Mouse (Mus musculus): ENCODE results near the gene Atp13a5. TPM values are rescaled to one million over a fixed set of nuclear protein-coding genes. Genes with fewer than 3 reads are reported as not detected.

The Atp13a5 gene
- polyA plus RNA-seq, 1 experiment from 2014 or later: not detected

DNA sequence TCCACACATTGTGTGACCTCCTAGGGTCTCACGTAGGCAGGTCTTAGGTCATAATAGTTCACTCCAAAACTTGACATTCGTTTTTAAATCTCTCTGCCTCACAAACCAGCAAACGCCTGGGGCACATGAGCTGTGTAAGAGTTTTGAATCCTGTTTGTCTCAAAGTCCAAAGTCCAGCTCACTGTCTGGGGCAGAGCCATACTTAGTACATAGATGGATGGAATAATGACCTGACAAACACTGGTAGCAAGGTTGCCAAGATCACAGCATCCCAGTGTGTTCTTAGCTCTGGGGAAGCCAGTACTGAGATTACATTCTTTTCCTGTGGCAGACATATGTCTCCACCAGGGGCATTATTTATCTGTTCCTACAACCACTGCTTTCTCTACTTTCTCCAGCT is 63.5 kb downstream of the Atp13a5 start:
- H3K27me3 ChIP-seq: no peaks in the 10 kb centered on the region
- H3K4me2 ChIP-seq: no peak overlapping the region
- no peak overlapping the region for H3K4me3 ChIP-seq (replicated peaks)
- ATAC-seq (ENCODE audit: low FRiP score): no peak
- WGBS: 87% methylated on average over 3 of the region's 3 CpGs
- H3K36me3 ChIP-seq (replicated peaks): no peaks in the 10 kb centered on the region
- no peaks in the 10 kb centered on the region for H3K4me1 ChIP-seq
- H3K9ac ChIP-seq: no peak overlapping the region
- H3K27ac ChIP-seq: no peak overlapping the region
- H3K9me3 ChIP-seq: no peaks in the 10 kb centered on the region

DNA sequence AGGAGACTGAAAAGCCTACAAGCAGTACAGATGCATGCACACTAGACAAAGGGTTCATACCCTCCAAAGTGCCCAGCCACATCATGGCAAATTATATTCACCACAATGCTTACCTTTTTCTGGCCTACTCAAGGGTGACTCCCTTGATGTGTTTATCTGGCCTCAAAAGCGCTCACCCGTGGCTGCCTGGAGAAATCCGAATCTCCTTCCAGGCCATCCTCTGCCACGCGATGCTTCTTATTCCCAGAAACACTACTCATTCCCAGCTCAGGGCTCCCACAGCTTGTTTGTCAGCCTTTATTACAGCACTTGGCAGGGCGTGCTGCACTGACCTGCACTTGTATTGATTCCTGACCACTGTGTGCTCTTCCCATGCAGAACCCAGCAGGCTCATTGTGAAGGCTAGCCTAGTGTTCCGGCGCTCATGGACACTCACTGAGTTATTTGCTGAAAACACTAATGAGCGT is 80.9 kb downstream of the Atp13a5 start:
- ATAC-seq (ENCODE audit: low FRiP score): peak; percentile 36; the same call in 1 of the 2 replicates
- 71% methylated on average over 9 of the region's 9 CpGs for WGBS
- no peak overlapping the region for H3K27ac ChIP-seq
- no peak overlapping the region for H3K4me3 ChIP-seq (replicated peaks)
- H3K9me3 ChIP-seq: no peaks in the 10 kb centered on the region
- no peaks in the 10 kb centered on the region for H3K36me3 ChIP-seq (replicated peaks)
- H3K4me2 ChIP-seq: no peak overlapping the region
- no peaks in the 10 kb centered on the region for H3K27me3 ChIP-seq
- H3K4me1 ChIP-seq: no peaks in the 10 kb centered on the region
- H3K9ac ChIP-seq: no peak overlapping the region

DNA sequence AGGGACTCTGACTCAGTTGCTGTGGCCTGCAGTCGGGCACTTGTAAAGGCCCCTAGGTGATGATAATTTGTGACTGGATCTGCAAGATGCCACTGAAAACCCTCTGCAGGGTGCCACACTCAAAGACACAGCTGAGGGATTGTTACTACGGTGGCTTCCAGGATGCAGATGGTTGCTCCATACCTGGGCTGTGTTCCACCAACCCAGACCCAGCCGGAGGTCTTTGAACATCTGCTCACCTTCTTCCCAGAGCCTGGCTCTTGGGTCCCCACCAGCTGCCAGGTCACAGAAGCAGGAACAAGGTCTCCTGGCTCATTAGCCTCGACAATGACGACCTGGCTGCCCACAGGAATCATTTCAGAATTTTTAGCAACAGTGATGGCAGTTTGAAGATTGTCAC is 97.8 kb downstream of the Atp13a5 start:
- no peaks in the 10 kb centered on the region for H3K27me3 ChIP-seq
- no peak overlapping the region for H3K27ac ChIP-seq
- no peaks in the 10 kb centered on the region for H3K9me3 ChIP-seq
- no peak overlapping the region for H3K9ac ChIP-seq
- no peak overlapping the region for H3K4me2 ChIP-seq
- ATAC-seq (ENCODE audit: low FRiP score): no peak
- H3K4me1 ChIP-seq: 0 out of 2 replicates have a peak, but pooled peaks cover 2% of the 10 kb centered on the region
- H3K36me3 ChIP-seq (replicated peaks): no peaks in the 10 kb centered on the region
- no peak overlapping the region for H3K4me3 ChIP-seq (replicated peaks)
- WGBS: 83% methylated on average over 5 of the region's 5 CpGs

GRCm38 (mm10) chr16:29254325-29254724 is 124.2 kb downstream of the Atp13a5 start:
- Histone ChIP-seq H3K36me3 (replicated peaks) (no peaks in the 10 kb centered on the region), H3K4me2 (no peak overlapping the region), H3K9me3 (0 out of 2 replicates have a peak, but pooled peaks cover 2% of the 10 kb centered on the region), H3K27me3 (no peaks in the 10 kb centered on the region), H3K9ac (no peak overlapping the region), H3K4me3 (replicated peaks) (no peak overlapping the region), H3K27ac (no peak overlapping the region), H3K4me1 (no peaks in the 10 kb centered on the region)
- WGBS: 90% methylated on average over 4 of the region's 4 CpGs
- ATAC-seq (ENCODE audit: low FRiP score): no peak

DNA sequence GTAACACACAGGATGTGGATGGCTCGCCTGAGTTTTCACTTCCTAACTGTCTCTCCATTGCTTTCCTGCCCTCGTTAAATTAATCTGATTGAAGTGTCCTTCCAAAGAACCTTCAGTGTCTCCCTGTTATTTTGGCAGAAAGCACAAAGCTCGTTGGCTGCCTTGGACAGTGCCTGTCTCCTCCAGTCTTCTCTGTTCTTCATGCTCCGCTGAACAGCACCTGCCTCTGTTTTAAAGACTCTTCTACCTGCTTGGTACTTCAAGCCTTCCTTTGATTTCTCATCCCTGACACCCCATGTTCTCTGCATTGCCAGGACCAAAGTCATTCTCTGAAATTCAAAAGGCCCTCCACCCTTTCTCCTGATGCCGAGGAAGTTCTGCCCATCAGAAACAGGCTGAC is 142.6 kb downstream of the Atp13a5 start:
- WGBS: 76% methylated on average over 5 of the region's 5 CpGs
- H3K4me2 ChIP-seq: no peak overlapping the region
- no peak for ATAC-seq (ENCODE audit: low FRiP score)

DNA sequence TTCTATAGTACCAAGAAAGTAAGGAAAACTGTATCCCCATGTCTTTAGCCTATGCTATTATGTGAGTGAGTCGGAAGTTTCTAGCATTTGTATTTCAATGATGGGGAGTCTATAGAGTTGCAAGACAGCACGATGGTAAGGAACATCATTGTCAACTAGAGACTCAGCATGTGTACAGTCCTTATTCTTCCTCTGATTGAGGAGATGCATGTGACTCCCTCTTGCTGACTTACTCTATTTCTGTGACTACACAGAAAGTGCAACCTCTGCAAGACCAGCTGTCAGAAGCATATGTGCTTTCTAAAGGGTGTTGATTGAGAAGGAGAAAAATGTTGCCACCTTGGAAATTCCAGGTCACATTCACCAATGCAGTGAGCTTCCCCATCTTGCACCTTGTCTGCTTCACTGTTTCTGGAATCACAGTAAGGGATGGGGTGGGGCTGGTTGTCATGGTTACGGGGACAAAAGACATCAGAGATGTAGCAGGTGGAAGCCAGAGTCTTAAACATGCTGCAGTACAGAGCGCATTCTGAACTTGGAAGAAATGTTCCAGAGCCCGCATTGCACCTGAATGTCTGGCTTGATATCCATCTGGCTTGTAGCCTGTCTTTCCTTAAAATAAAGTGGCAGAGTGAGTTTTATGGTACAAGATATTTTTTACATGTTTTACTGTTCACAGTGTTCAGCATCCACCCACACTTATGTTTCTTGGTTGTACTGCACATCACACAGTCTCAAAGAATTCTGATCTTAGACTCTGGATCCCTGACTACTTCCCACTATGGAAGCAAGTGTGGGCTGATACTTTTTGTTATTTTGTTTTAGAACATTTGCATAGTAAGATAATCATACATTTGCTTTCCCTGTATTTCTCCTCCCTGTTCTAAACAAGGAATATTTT is 161.9 kb downstream of the Atp13a5 start:
- no peak overlapping the region for H3K27ac ChIP-seq
- H3K9ac ChIP-seq: no peak overlapping the region
- H3K9me3 ChIP-seq: no peaks in the 10 kb centered on the region
- no peak overlapping the region for H3K4me2 ChIP-seq
- H3K36me3 ChIP-seq (replicated peaks): no peaks in the 10 kb centered on the region
- 76% methylated on average over 5 of the region's 5 CpGs for WGBS
- no peaks in the 10 kb centered on the region for H3K27me3 ChIP-seq
- H3K4me3 ChIP-seq (replicated peaks): no peak overlapping the region
- H3K4me1 ChIP-seq: no peaks in the 10 kb centered on the region; the same call in 1 of the 2 replicates
- peak; percentile 80; the same call in 1 of the 2 replicates for ATAC-seq (ENCODE audit: low FRiP score)

More for the DNA sequence above, 142.6 kb downstream of the Atp13a5 start:
- Histone ChIP-seq H3K27me3 (no peaks in the 10 kb centered on the region), H3K4me1 (no peaks in the 10 kb centered on the region), H3K27ac (no peak overlapping the region), H3K4me3 (replicated peaks) (no peak overlapping the region), H3K9me3 (no peaks in the 10 kb centered on the region), H3K9ac (no peak overlapping the region), H3K36me3 (replicated peaks) (no peaks in the 10 kb centered on the region)

DNA sequence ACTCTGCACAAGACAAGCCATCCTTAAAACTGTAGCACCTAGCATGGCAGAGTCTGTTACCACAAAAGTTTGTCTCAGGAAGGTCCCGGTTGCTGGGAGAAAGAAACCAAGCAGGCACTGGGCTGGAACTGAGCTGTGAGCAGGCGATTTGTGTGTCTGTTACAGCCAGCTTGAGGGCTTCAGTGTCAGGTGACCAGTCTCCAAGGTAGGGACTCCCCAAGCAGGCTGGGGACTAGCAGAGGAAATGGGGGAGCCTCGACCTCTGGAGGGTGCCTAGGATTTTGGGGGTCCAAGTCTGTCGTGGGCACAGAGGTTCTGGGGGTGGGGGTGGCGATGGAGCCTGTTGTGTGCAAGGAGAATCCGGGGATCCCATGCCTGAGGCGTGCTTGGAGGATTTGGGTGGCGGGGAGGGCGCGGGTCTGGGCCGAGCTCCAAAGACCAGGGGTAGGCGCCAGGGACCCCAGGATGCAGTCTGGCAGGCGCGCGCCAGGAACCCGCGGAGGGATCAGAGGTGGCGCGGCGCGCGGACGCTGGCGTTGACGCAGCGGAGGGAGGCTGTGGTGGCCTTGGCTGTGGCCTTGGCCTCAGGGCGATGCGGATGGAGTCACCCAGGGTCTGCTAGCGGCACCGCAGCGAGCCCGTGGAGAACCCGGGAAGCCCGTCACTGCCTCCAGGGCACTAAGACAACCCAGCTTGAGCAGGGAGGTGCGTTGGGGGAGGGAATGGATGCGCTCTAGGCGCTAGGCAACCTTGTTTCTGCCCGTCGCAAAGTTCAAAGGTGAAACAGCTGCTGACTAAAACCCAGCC is 168.7 kb downstream of the Atp13a5 start, which contains the start of gene Hrasls:
Gene Hrasls (plus strand): TSS at position 91 of the 807 bp plus-strand sequence.
- no peak within 1 kb of the TSS for H3K27ac ChIP-seq
- H3K36me3 ChIP-seq (replicated peaks): no peaks in the 10 kb centered on the region
- H3K4me1 ChIP-seq: peaks cover 9% of the 10 kb centered on the region
- no peaks in the 10 kb centered on the region for H3K9me3 ChIP-seq
- H3K9ac ChIP-seq: peak within 1 kb of the TSS; percentile 60
- peak; percentile 77 for ATAC-seq (ENCODE audit: low FRiP score)
- peak within 1 kb of the TSS; percentile 47 for H3K4me3 ChIP-seq (replicated peaks)
- peak within 1 kb of the TSS; percentile 88 for H3K4me2 ChIP-seq
- WGBS: 1% methylated on average over 38 of the region's 39 CpGs
- H3K27me3 ChIP-seq: peaks cover 31% of the 10 kb centered on the region

GRCm38 (mm10) chr16:29208841-29209240 is 169.7 kb downstream of the Atp13a5 start:
- no peaks in the 10 kb centered on the region for H3K9me3 ChIP-seq
- 80% methylated on average over 7 of the region's 7 CpGs for WGBS
- H3K4me2 ChIP-seq: no peak overlapping the region
- H3K27ac ChIP-seq: no peak overlapping the region
- H3K4me3 ChIP-seq (replicated peaks): no peak overlapping the region
- ATAC-seq (ENCODE audit: low FRiP score): no peak
- H3K4me1 ChIP-seq: peaks cover 9% of the 10 kb centered on the region
- H3K36me3 ChIP-seq (replicated peaks): no peaks in the 10 kb centered on the region
- H3K9ac ChIP-seq: no peak overlapping the region
- peaks cover 31% of the 10 kb centered on the region for H3K27me3 ChIP-seq

DNA sequence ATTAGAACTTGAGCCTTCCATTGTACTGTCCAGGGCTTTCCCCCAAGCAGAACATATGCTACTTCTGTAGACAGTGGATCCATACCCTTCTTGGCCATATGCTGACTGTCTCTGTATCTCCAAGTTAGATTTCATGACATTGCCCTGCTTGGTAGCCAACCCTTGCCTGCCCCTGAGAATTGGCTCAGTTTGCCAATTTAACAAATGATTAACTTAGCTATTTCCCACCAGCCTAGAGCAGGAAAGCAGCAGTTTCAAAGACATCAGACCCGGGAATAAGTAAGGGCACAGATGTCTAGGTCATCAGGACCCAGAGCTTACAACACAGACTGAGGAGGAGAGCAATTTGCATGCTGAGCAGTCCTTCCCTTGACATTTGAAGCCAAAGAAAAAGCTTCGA is 173.0 kb downstream of the Atp13a5 start:
- Histone ChIP-seq H3K4me1 (peaks cover 9% of the 10 kb centered on the region), H3K4me2 (no peak overlapping the region), H3K27ac (no peak overlapping the region), H3K27me3 (peaks cover 22% of the 10 kb centered on the region), H3K36me3 (replicated peaks) (no peaks in the 10 kb centered on the region), H3K9me3 (no peaks in the 10 kb centered on the region), H3K4me3 (replicated peaks) (no peak overlapping the region), H3K9ac (no peak overlapping the region)
- ATAC-seq (ENCODE audit: low FRiP score): no peak
- WGBS: 41% methylated on average over 2 of the region's 2 CpGs

DNA sequence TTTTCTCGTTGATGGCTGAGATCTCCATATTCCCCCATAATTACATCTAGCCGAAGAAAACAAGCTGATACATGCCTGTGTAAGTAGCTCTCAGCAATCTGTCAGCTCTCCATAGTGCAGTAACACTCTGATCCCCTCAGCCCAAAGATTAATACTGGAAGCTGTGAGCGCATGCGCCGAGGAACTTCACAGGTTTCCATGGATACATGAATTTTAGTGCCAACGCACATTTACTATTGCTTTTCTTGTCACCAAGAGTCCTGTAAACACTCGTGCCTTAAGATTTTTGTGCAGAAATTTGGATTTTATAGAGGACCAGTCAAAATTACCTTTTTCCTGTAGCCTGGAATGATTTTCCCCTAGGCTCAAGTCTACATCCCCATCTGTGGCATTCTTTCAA is 173.7 kb downstream of the Atp13a5 start:
- Histone ChIP-seq H3K27ac (no peak overlapping the region), H3K36me3 (replicated peaks) (no peaks in the 10 kb centered on the region), H3K4me3 (replicated peaks) (no peak overlapping the region), H3K9ac (no peak overlapping the region), H3K9me3 (no peaks in the 10 kb centered on the region), H3K27me3 (peaks cover 16% of the 10 kb centered on the region), H3K4me2 (no peak overlapping the region), H3K4me1 (peaks cover 3% of the 10 kb centered on the region; the same call in 1 of the 2 replicates)
- ATAC-seq (ENCODE audit: low FRiP score): no peak
- 82% methylated on average over 7 of the region's 7 CpGs for WGBS

GRCm38 (mm10) chr16:29201146-29201545 is 177.4 kb downstream of the Atp13a5 start:
- H3K27ac ChIP-seq: no peak overlapping the region
- 88% methylated on average over 2 of the region's 2 CpGs for WGBS
- no peak overlapping the region for H3K9ac ChIP-seq
- H3K27me3 ChIP-seq: no peaks in the 10 kb centered on the region
- ATAC-seq (ENCODE audit: low FRiP score): no peak
- peaks cover 2% of the 10 kb centered on the region; the same call in 1 of the 2 replicates for H3K4me1 ChIP-seq
- H3K36me3 ChIP-seq (replicated peaks): no peaks in the 10 kb centered on the region
- H3K4me3 ChIP-seq (replicated peaks): no peak overlapping the region
- no peaks in the 10 kb centered on the region for H3K9me3 ChIP-seq
- H3K4me2 ChIP-seq: no peak overlapping the region

- Histone ChIP-seq H3K27me3 (no peaks in the 10 kb centered on the region), H3K4me1 (peaks cover 5% of the 10 kb centered on the region; the same call in 1 of the 2 replicates), H3K4me2 (no peak overlapping the region), H3K27ac (no peak overlapping the region), H3K36me3 (replicated peaks) (no peaks in the 10 kb centered on the region), H3K4me3 (replicated peaks) (no peak overlapping the region), H3K9me3 (no peaks in the 10 kb centered on the region), H3K9ac (no peak overlapping the region)
- WGBS: 18% methylated on average over 5 of the region's 5 CpGs
- ATAC-seq (ENCODE audit: low FRiP score): no peak
These were observed 180.1 kb downstream of the Atp13a5 start for GRCm38 (mm10) chr16:29198461-29198860.

Measured in forebrain, embryonic 12.5 days (tissue).